Mouse (Mus musculus) forebrain, embryonic 10.5 days (tissue): ENCODE measurements around the gene Casz1. TPM values are rescaled to one million over a fixed set of nuclear protein-coding genes. Genes with fewer than 3 reads are reported as not detected.
A peak's percentile ranks its signal among the peaks of the same experiment; 100 is the strongest.

Experiments
- DNase-seq: peaks from one replicate; pipeline ENCODE4 v3.0.0-alpha.2; 2017; ENCODE audit warnings: low spot score; ENCODE audit errors: extremely low spot score
- H3K27ac ChIP-seq: fragments of 300-500 bp; sonication (generic); 2 replicates; pipeline ENCODE4 v1.5.1; 2016; ENCODE audit warnings: mild to moderate bottlenecking
- H3K27me3 ChIP-seq: fragments of 300-500 bp; sonication (generic); 2 replicates; pipeline ENCODE4 v1.6.1; 2016; ENCODE audit warnings: mild to moderate bottlenecking; ENCODE audit not compliant: poor library complexity, severe bottlenecking
- H3K36me3 ChIP-seq: fragments of 300-500 bp; sonication (generic); replicated peaks from 2 replicates; pipeline ENCODE4 v1.6.1; 2016; ENCODE audit warnings: mild to moderate bottlenecking, moderate library complexity
- H3K4me1 ChIP-seq: fragments of 300-500 bp; sonication (generic); 2 replicates; pipeline ENCODE4 v1.6.1; 2016
- H3K4me3 ChIP-seq: fragments of 300-500 bp; sonication (generic); 2 replicates; pipeline ENCODE4 v1.5.1; 2016; ENCODE audit warnings: mild to moderate bottlenecking, moderate library complexity
- H3K9me3 ChIP-seq: fragments of 300-500 bp; sonication (generic); 2 replicates; pipeline ENCODE4 v1.6.1; 2016; ENCODE audit warnings: mild to moderate bottlenecking, moderate library complexity
- WGBS: fragments of 180-500 bp; shearing (Covaris S2); methylation state at CpG from one replicate; pipeline ENCODE4 v1.1.7; 2016; 5-methylcytosine and 5-hydroxymethylcytosine counted together
- polyA plus RNA-seq: library from polyadenylated mRNA; unstranded; fragments of >200 nt; fragmentation: Nextera tagmentation; extraction: Ambion mirVana; gene quantifications from 2 replicates; pipeline ENCODE4 v1.2.1, GENCODE M21; 2016

Casz1 gene
- polyA plus RNA-seq, result 4.4 and 4.7 TPM in 2 replicates

- H3K4me3 ChIP-seq, result peak within 1 kb of the TSS; percentile 84
- no peaks in the 10 kb centered on the region for H3K9me3 ChIP-seq
- peaks cover 91% of the 10 kb centered on the region for H3K27me3 ChIP-seq
- no peaks in the 10 kb centered on the region for H3K36me3 ChIP-seq
- peak; percentile 94 for DNase-seq
- WGBS, result under 1% methylated on average over 68 of the region's 68 CpGs
- H3K27ac ChIP-seq, result peak within 1 kb of the TSS; percentile 84
- H3K4me1 ChIP-seq, result peaks cover 75% of the 10 kb centered on the region
Measured at GRCm38 (mm10) chr4:148804137-148804779, at the start of gene Casz1. Casz1 (plus strand) TSS chr4:148804429.

- Histone ChIP-seq H3K27ac (no peak overlapping the region), H3K36me3 (no peaks in the 10 kb centered on the region), H3K4me3 (no peak overlapping the region), H3K9me3 (no peaks in the 10 kb centered on the region), H3K27me3 (no peaks in the 10 kb centered on the region), H3K4me1 (peaks cover 5% of the 10 kb centered on the region)
- no peak for DNase-seq
- 47% methylated on average over 4 of the region's 4 CpGs for WGBS
Measured at GRCm38 (mm10) chr4:148758863-148759262, 45.4 kb upstream of the Casz1 start.

GRCm38 (mm10) chr4:148760152-148760551 is 44.1 kb upstream of the Casz1 start:
- Histone ChIP-seq H3K9me3 (no peaks in the 10 kb centered on the region), H3K36me3 (no peaks in the 10 kb centered on the region), H3K4me1 (peaks cover 6% of the 10 kb centered on the region), H3K27me3 (no peaks in the 10 kb centered on the region), H3K27ac (no peak overlapping the region), H3K4me3 (no peak overlapping the region)
- 91% methylated on average over 7 of the region's 7 CpGs for WGBS
- DNase-seq, result no peak

GRCm38 (mm10) chr4:148766021-148766775 is 38.0 kb upstream of the Casz1 start:
- Histone ChIP-seq H3K4me1 (peaks cover 57% of the 10 kb centered on the region), H3K27ac (no peak overlapping the region), H3K9me3 (0 out of 2 replicates have a peak, but pooled peaks cover 3% of the 10 kb centered on the region), H3K36me3 (no peaks in the 10 kb centered on the region), H3K27me3 (peaks cover 33% of the 10 kb centered on the region), H3K4me3 (no peak overlapping the region)
- 78% methylated on average over 21 of the region's 21 CpGs for WGBS
- no peak for DNase-seq

- Histone ChIP-seq H3K9me3 (0 out of 2 replicates have a peak, but pooled peaks cover 3% of the 10 kb centered on the region), H3K36me3 (no peaks in the 10 kb centered on the region), H3K27me3 (peaks cover 49% of the 10 kb centered on the region), H3K27ac (peak overlapping the region; percentile 4; the same call in 1 of the 2 replicates), H3K4me1 (peaks cover 66% of the 10 kb centered on the region), H3K4me3 (no peak overlapping the region)
- no peak for DNase-seq
- 53% methylated on average over 8 of the region's 8 CpGs for WGBS
Measured at GRCm38 (mm10) chr4:148767655-148768305, 36.4 kb upstream of the Casz1 start.

GRCm38 (mm10) chr4:148768649-148769048 is 35.6 kb upstream of the Casz1 start:
- Histone ChIP-seq H3K27ac (no peak overlapping the region), H3K36me3 (no peaks in the 10 kb centered on the region), H3K9me3 (0 out of 2 replicates have a peak, but pooled peaks cover 3% of the 10 kb centered on the region), H3K4me3 (no peak overlapping the region), H3K4me1 (peaks cover 66% of the 10 kb centered on the region), H3K27me3 (peaks cover 58% of the 10 kb centered on the region)
- no peak for DNase-seq
- WGBS, result 77% methylated on average over 10 of the region's 10 CpGs

GRCm38 (mm10) chr4:148770582-148771408 is 33.4 kb upstream of the Casz1 start:
- Histone ChIP-seq H3K9me3 (0 out of 2 replicates have a peak, but pooled peaks cover 3% of the 10 kb centered on the region), H3K27me3 (peaks cover 79% of the 10 kb centered on the region), H3K36me3 (no peaks in the 10 kb centered on the region), H3K4me1 (peaks cover 63% of the 10 kb centered on the region), H3K4me3 (peak overlapping the region; percentile 36), H3K27ac (peak overlapping the region; percentile 72)
- peak; percentile 62 for DNase-seq
- 2% methylated on average over 21 of the region's 21 CpGs for WGBS

- Histone ChIP-seq H3K27me3 (peaks cover 86% of the 10 kb centered on the region), H3K9me3 (0 out of 2 replicates have a peak, but pooled peaks cover 3% of the 10 kb centered on the region), H3K36me3 (no peaks in the 10 kb centered on the region), H3K4me3 (peak overlapping the region; percentile 36), H3K27ac (peak overlapping the region; percentile 72), H3K4me1 (peaks cover 58% of the 10 kb centered on the region)
- peak; percentile 31 for DNase-seq
- WGBS, result 3% methylated on average over 14 of the region's 14 CpGs
Measured at GRCm38 (mm10) chr4:148771409-148771929, 32.8 kb upstream of the Casz1 start.

- H3K4me3 ChIP-seq, result no peak overlapping the region
- 83% methylated on average over 6 of the region's 6 CpGs for WGBS
- H3K27ac ChIP-seq, result no peak overlapping the region
- DNase-seq, result no peak
- 0 out of 2 replicates have a peak, but pooled peaks cover 3% of the 10 kb centered on the region for H3K9me3 ChIP-seq
- peaks cover 93% of the 10 kb centered on the region for H3K27me3 ChIP-seq
- peaks cover 52% of the 10 kb centered on the region for H3K4me1 ChIP-seq
- no peaks in the 10 kb centered on the region for H3K36me3 ChIP-seq
Measured at GRCm38 (mm10) chr4:148772658-148773057, 31.6 kb upstream of the Casz1 start.

GRCm38 (mm10) chr4:148774036-148774435 is 30.2 kb upstream of the Casz1 start:
- Histone ChIP-seq H3K27ac (no peak overlapping the region), H3K4me3 (no peak overlapping the region), H3K27me3 (peaks cover 96% of the 10 kb centered on the region), H3K4me1 (peaks cover 42% of the 10 kb centered on the region), H3K36me3 (no peaks in the 10 kb centered on the region), H3K9me3 (no peaks in the 10 kb centered on the region)
- WGBS, result 83% methylated on average over 6 of the region's 6 CpGs
- no peak for DNase-seq

- Histone ChIP-seq H3K4me1 (peaks cover 32% of the 10 kb centered on the region), H3K4me3 (no peak overlapping the region), H3K9me3 (no peaks in the 10 kb centered on the region), H3K27ac (no peak overlapping the region), H3K27me3 (peaks cover 92% of the 10 kb centered on the region), H3K36me3 (no peaks in the 10 kb centered on the region)
- no peak for DNase-seq
- WGBS, result 62% methylated on average over 10 of the region's 10 CpGs
Measured at GRCm38 (mm10) chr4:148775476-148776269, 28.6 kb upstream of the Casz1 start.
